ENCODE assay signal across 17 mouse cellular contexts in the genomic region with DNA sequence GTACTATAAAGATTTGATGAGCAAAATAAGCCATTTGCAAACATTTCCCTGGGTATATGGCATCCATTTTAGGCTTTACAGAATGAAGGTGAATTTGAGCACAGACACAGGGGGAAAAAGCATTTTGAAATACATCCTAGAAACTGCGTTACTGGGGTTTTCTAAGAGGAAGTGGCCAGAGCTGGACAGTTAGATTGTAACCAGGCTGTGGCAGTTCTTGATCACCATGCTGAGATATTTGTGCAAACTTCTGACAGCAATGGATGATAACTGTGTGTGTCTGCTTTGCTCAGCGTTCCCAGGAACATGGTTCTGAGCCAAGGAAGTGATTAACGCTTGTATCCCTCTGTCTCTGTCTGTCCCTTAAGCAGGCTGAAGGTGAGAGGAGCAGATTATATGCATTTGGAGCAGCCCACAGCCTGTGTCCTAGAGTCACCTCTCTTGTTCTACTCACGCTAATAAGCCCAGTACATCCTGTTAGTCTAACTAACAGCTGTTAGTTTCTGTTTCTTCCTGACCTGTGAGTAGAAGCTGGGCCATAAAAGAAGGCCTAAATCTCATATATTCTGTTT. TPM values are rescaled to one million over a fixed set of nuclear protein-coding genes. Genes with fewer than 3 reads are reported as not detected.
DNase-seq lines count a peak whose midpoint lies in the region; ATAC-seq and TF ChIP-seq lines count a peak whose summit lies in the region.
"Had no signal": no experiment of that assay in that cellular context is flagged by ENCODE, and none has a peak within 500 bp of the region (broad histone marks: within the 10 kb centered on the region; RNA-seq: fewer than 3 reads in every experiment).

No protein-coding gene starts in this region.

- TF ChIP-seq POLR2A in heart, adult 2 months (IDR thresholded peaks at IDR 0.05; ENCODE audit: insufficient read depth, low read depth, low read length) = no peak
- TF ChIP-seq POLR2A in bone marrow macrophage, adult 2 months (IDR thresholded peaks at IDR 0.05; ENCODE audit: borderline replicate concordance, low read depth, low read length) = no peak

- peak overlapping the region; percentile 23; the same call in 1 of the 2 replicates for H3K27ac ChIP-seq in heart, adult 2 months
- no peak overlapping the region for H3K27ac ChIP-seq in heart, embryonic 11.5 days (ENCODE audit: low read depth, low read length)
- H3K27ac ChIP-seq in bone marrow macrophage, adult 2 months (ENCODE audit: insufficient read depth, low read depth, low read length) = peak overlapping the region; percentile 23
- H3K27ac ChIP-seq in macrophage = peak overlapping the region; percentile 46
- H3K27ac ChIP-seq in hindbrain, embryonic 10.5 days = no peak overlapping the region
- H3K27ac ChIP-seq: gastrocnemius, adult 2 months; limb, embryonic 15.5 days; midbrain, embryonic 10.5 days; stomach, postnatal 0 days had no signal

- H3K4me1 ChIP-seq in heart, adult 2 months (ENCODE audit: control insufficient read depth, insufficient read depth, low read length) = peaks cover 1% of the 10 kb centered on the region; the same call in 1 of the 2 replicates
- H3K4me1 ChIP-seq in heart, embryonic 11.5 days (ENCODE audit: control insufficient read depth, insufficient read depth, low read length) = no peaks in the 10 kb centered on the region
- H3K4me1 ChIP-seq in bone marrow macrophage, adult 2 months (ENCODE audit: control insufficient read depth, insufficient read depth, low read length) = peaks cover 19% of the 10 kb centered on the region
- H3K4me1 ChIP-seq in hindbrain, embryonic 10.5 days (replicated peaks) = no peaks in the 10 kb centered on the region
- H3K4me1 ChIP-seq: midbrain, embryonic 10.5 days had no signal

- 19% methylated on average over 4 of the region's 4 CpGs for WGBS in heart, adult 2 months
- 37% methylated on average over 4 of the region's 4 CpGs for WGBS in heart, embryonic 11.5 days (ENCODE audit: insufficient replicate concordance)
- WGBS in macrophage (ENCODE audit: missing documents) = 8% methylated on average over 4 of the region's 4 CpGs
- WGBS in hindbrain, embryonic 10.5 days = 75% methylated on average over 4 of the region's 4 CpGs

- no peak overlapping the region for H3K4me2 ChIP-seq in heart, embryonic 11.5 days
- H3K4me2 ChIP-seq: limb, embryonic 15.5 days had no signal

- no peak overlapping the region for H3K9ac ChIP-seq in heart, adult 2 months (ENCODE audit: low read depth, low read length)
- no peak overlapping the region for H3K9ac ChIP-seq in heart, embryonic 11.5 days (ENCODE audit: low read depth, low read length)
- H3K9ac ChIP-seq: limb, embryonic 15.5 days had no signal

- TF ChIP-seq EP300 in heart, adult 2 months (IDR thresholded peaks at IDR 0.05; ENCODE audit: insufficient read depth, low read depth, low read length) = no peak

- no peak overlapping the region for H3K4me3 ChIP-seq in heart, adult 2 months
- no peak overlapping the region for H3K4me3 ChIP-seq in heart, embryonic 11.5 days (ENCODE audit: low read depth, low read length)
- H3K4me3 ChIP-seq in bone marrow macrophage, adult 2 months (ENCODE audit: insufficient read depth, low read length) = no peak overlapping the region
- no peak overlapping the region for H3K4me3 ChIP-seq in macrophage (ENCODE audit: inconsistent target)
- no peak overlapping the region for H3K4me3 ChIP-seq in hindbrain, embryonic 10.5 days
- H3K4me3 ChIP-seq: gastrocnemius, adult 2 months; limb, embryonic 15.5 days; midbrain, embryonic 10.5 days had no signal

- no peaks in the 10 kb centered on the region for H3K27me3 ChIP-seq in heart, adult 2 months (ENCODE audit: control insufficient read depth, insufficient read depth, low read length)
- no peaks in the 10 kb centered on the region for H3K27me3 ChIP-seq in heart, embryonic 11.5 days (ENCODE audit: control insufficient read depth, insufficient read depth, low read length)
- no peaks in the 10 kb centered on the region for H3K27me3 ChIP-seq in hindbrain, embryonic 10.5 days (ENCODE audit: insufficient read depth, poor library complexity, severe bottlenecking)
- H3K27me3 ChIP-seq: limb, embryonic 15.5 days had no signal

- TF ChIP-seq CTCF in heart, adult 2 months (IDR thresholded peaks at IDR 0.05) = no peak
- no peak for TF ChIP-seq CTCF in bone marrow macrophage, adult 2 months (IDR thresholded peaks at IDR 0.05; ENCODE audit: low read depth, low read length)

- no peaks in the 10 kb centered on the region for H3K36me3 ChIP-seq in heart, adult 2 months (ENCODE audit: control insufficient read depth, insufficient read depth, low read length)
- no peaks in the 10 kb centered on the region for H3K36me3 ChIP-seq in heart, embryonic 11.5 days (ENCODE audit: control insufficient read depth, insufficient read depth, low read length)
- H3K36me3 ChIP-seq in macrophage (ENCODE audit: inconsistent target) = no peaks in the 10 kb centered on the region
- H3K36me3 ChIP-seq in hindbrain, embryonic 10.5 days = no peaks in the 10 kb centered on the region
- H3K36me3 ChIP-seq: limb, embryonic 15.5 days; midbrain, embryonic 10.5 days had no signal

- H3K79me2 ChIP-seq in heart, adult 2 months (replicated peaks; ENCODE audit: control insufficient read depth, insufficient read depth, low read length) = no peaks in the 10 kb centered on the region
- no peaks in the 10 kb centered on the region for H3K79me2 ChIP-seq in macrophage (ENCODE audit: inconsistent target)

- no peak for ATAC-seq in heart, embryonic 11.5 days (replicated peaks; ENCODE audit: insufficient number of reproducible peaks, low FRiP score, low TSS enrichment)
- ATAC-seq: hindbrain, embryonic 16.5 days had no signal

- DNase-seq in heart, adult 2 months = no peak
- peak; percentile 97 for DNase-seq in 416B (ENCODE audit: low read depth)
- DNase-seq in urinary bladder, adult 2 months (ENCODE audit: low spot score) = no peak
- no peak for DNase-seq in hindbrain, embryonic 10.5 days (ENCODE audit: low spot score)
- DNase-seq in kidney, postnatal 25 days = no peak
- DNase-seq: adrenal gland, postnatal 25 days; B cell, adult 2 months; cerebellum, adult 11 months; gastrocnemius, adult 2 months; kidney, adult 9 months had no signal

- no peaks in the 10 kb centered on the region for H3K9me3 ChIP-seq in heart, embryonic 11.5 days (replicated peaks; ENCODE audit: control insufficient read depth, low read length)
- H3K9me3 ChIP-seq in hindbrain, embryonic 10.5 days = no peaks in the 10 kb centered on the region
- H3K9me3 ChIP-seq: limb, embryonic 15.5 days; midbrain, embryonic 10.5 days had no signal

- intact Hi-C loops in heart, adult 2 months (cut with DNase I) = no loop called here

RNA-seq across cellular contexts. Expression of gene Tax1bp1, which starts 15.5 kb away (rescaled TPM):
- 100 to 1,000 TPM; 110 to 124 TPM for total RNA-seq in heart, adult 2 months (2021)
- 26.1 and 50.9 TPM in 2 replicates for polyA plus RNA-seq in heart, adult 2 months (2012; rRNA removed)
- 92.5 and 100 TPM in 2 replicates for polyA plus RNA-seq in heart, embryonic 11.5 days (2014; fragmentation: Nextera tagmentation; extraction: Ambion mirVana)
- polyA plus RNA-seq in bone marrow macrophage, adult 2 months (2012; ENCODE audit: insufficient read depth, insufficient read length, missing spikeins) = 106 and 108 TPM in 2 replicates
- total RNA-seq in macrophage (2018; cell fraction: chromatin; rRNA removed) = 100 to 1,000 TPM; 175 to 454 (median 248) TPM
- total RNA-seq in macrophage (2018; cell fraction: cytosol; rRNA removed) = 100 to 1,000 TPM; 139 to 219 (median 170) TPM
- 100 to 1,000 TPM; 137 to 362 (median 212) TPM for total RNA-seq in macrophage (2018; cell fraction: nucleus; rRNA removed)
- 129 to 262 TPM (median 129 TPM) in 3 replicates for polyA plus RNA-seq in macrophage (2018)
- polyA plus RNA-seq in urinary bladder, adult 2 months (2012; rRNA removed) = 123 and 145 TPM in 2 replicates
- 107 and 127 TPM in 2 replicates for polyA plus RNA-seq in hindbrain, embryonic 10.5 days (2016; fragmentation: Nextera tagmentation; extraction: Ambion mirVana)

RNA-seq across cellular contexts. Expression of gene Hibadh, which starts 57.9 kb away (rescaled TPM):
- 100 to 1,000 TPM; 218 to 263 TPM for total RNA-seq in heart, adult 2 months (2021)
- polyA plus RNA-seq in heart, adult 2 months (2012; rRNA removed) = 170 and 260 TPM in 2 replicates
- polyA plus RNA-seq in heart, embryonic 11.5 days (2014; fragmentation: Nextera tagmentation; extraction: Ambion mirVana) = 86.9 and 93.0 TPM in 2 replicates
- 40.6 and 41.2 TPM in 2 replicates for polyA plus RNA-seq in bone marrow macrophage, adult 2 months (2012; ENCODE audit: insufficient read depth, insufficient read length, missing spikeins)
- total RNA-seq in macrophage (2018; cell fraction: chromatin; rRNA removed) = 10 to 100 TPM; 24.4 to 66.8 (median 48.9) TPM
- 10 to 100 TPM; 41.3 to 54.0 (median 47.2) TPM for total RNA-seq in macrophage (2018; cell fraction: cytosol; rRNA removed)
- total RNA-seq in macrophage (2018; cell fraction: nucleus; rRNA removed) = 10 to 100 TPM; 22.5 to 67.3 (median 40.0) TPM
- polyA plus RNA-seq in macrophage (2018) = 40.2 to 62.3 TPM (median 45.1 TPM) in 3 replicates
- 109 and 110 TPM in 2 replicates for polyA plus RNA-seq in urinary bladder, adult 2 months (2012; rRNA removed)
- 71.8 and 77.8 TPM in 2 replicates for polyA plus RNA-seq in hindbrain, embryonic 10.5 days (2016; fragmentation: Nextera tagmentation; extraction: Ambion mirVana)

Comparison
In these comparisons a context has a peak if more than half of its experiments do, and no peak if none do; other contexts are left out.
1. H3K27ac ChIP-seq: peak in heart, adult 2 months (single experiment), bone marrow macrophage, adult 2 months (single experiment) and macrophage (single experiment); none in heart, embryonic 11.5 days (single experiment) and hindbrain, embryonic 10.5 days (single experiment).